Mouse (Mus musculus) liver, embryonic 15.5 days (tissue): ENCODE measurements around the gene Irgc1. TPM values are rescaled to one million over a fixed set of nuclear protein-coding genes. Genes with fewer than 3 reads are reported as not detected.

Source experiments
- ATAC-seq: fragments of 200-750 bp; cut with Nextera tagmentation; 2 replicates; pipeline ENCODE4 v1.8.0; 2017; ENCODE audit warnings: moderate number of reproducible peaks, mild to moderate bottlenecking, moderate library complexity; ENCODE audit not compliant: insufficient read depth
- H3K27ac ChIP-seq: fragments of 300-500 bp; sonication (generic); replicated peaks from 2 replicates; pipeline ENCODE4 v1.5.1; 2015; ENCODE audit warnings: mild to moderate bottlenecking, inconsistent platforms
- H3K27me3 ChIP-seq: fragments of 300-500 bp; sonication (generic); 2 replicates; pipeline ENCODE4 v1.6.1; 2015; ENCODE audit warnings: mild to moderate bottlenecking, inconsistent platforms
- H3K36me3 ChIP-seq: fragments of 300-500 bp; sonication (generic); replicated peaks from 2 replicates; pipeline ENCODE4 v1.6.1; 2015; ENCODE audit warnings: moderate library complexity, mild to moderate bottlenecking, inconsistent platforms
- H3K4me1 ChIP-seq: fragments of 300-500 bp; sonication (generic); replicated peaks from 2 replicates; pipeline ENCODE4 v1.6.1; 2015; ENCODE audit warnings: inconsistent platforms
- H3K4me2 ChIP-seq: fragments of 300-500 bp; sonication (generic); 2 replicates; pipeline ENCODE4 v1.6.1; 2015; ENCODE audit warnings: moderate library complexity, mild to moderate bottlenecking, inconsistent platforms
- H3K4me3 ChIP-seq: fragments of 300-500 bp; sonication (generic); replicated peaks from 2 replicates; pipeline ENCODE4 v1.5.1; 2015; ENCODE audit warnings: mild to moderate bottlenecking, inconsistent platforms
- H3K9ac ChIP-seq: fragments of 300-500 bp; sonication (generic); 2 replicates; pipeline ENCODE4 v1.6.1; 2015; ENCODE audit warnings: moderate library complexity, mild to moderate bottlenecking, inconsistent platforms
- H3K9me3 ChIP-seq: fragments of 300-500 bp; sonication (generic); replicated peaks from 2 replicates; pipeline ENCODE4 v1.6.1; 2016; ENCODE audit warnings: inconsistent platforms
- WGBS: fragments of 180-500 bp; shearing (Covaris S2); methylation state at CpG from one replicate; pipeline ENCODE4 v1.1.7; 2015; ENCODE audit warnings: mixed read lengths; ENCODE audit not compliant: insufficient replicate concordance; 5-methylcytosine and 5-hydroxymethylcytosine counted together
- polyA plus RNA-seq: library from polyadenylated mRNA; unstranded; fragments of >200 nt; fragmentation: Nextera tagmentation; extraction: Ambion mirVana; gene quantifications from 2 replicates; pipeline ENCODE4 v1.2.1, GENCODE M21; 2015

Irgc1 gene
- polyA plus RNA-seq, 1 experiment from 2014 or later, result 0.18 TPM

GRCm38 (mm10) chr7:24384827-24385226, 67.3 kb downstream of the Irgc1 start:
- Histone ChIP-seq H3K27ac (peak overlapping the region; percentile 98), H3K27me3 (no peaks in the 10 kb centered on the region), H3K36me3 (peaks cover 75% of the 10 kb centered on the region), H3K4me2 (peak overlapping the region; percentile 10; the same call in 1 of the 2 replicates), H3K4me3 (no peak overlapping the region), H3K9ac (no peak overlapping the region; the same call in 1 of the 2 replicates), H3K9me3 (no peaks in the 10 kb centered on the region), H3K4me1 (peaks cover 91% of the 10 kb centered on the region)
- 15% methylated on average over 11 of the region's 11 CpGs for WGBS
- ATAC-seq, result no peak

- peak; percentile 67 for ATAC-seq
- Histone ChIP-seq H3K27me3 (no peaks in the 10 kb centered on the region), H3K9me3 (no peaks in the 10 kb centered on the region), H3K27ac (peak overlapping the region; percentile 98), H3K4me1 (peaks cover 91% of the 10 kb centered on the region), H3K9ac (peak overlapping the region; percentile 39), H3K36me3 (peaks cover 83% of the 10 kb centered on the region), H3K4me2 (peak overlapping the region; percentile 28), H3K4me3 (no peak overlapping the region)
- WGBS, result 28% methylated on average over 6 of the region's 6 CpGs
Measured at GRCm38 (mm10) chr7:24384070-24384469, 68.0 kb downstream of the Irgc1 start.

GRCm38 (mm10) chr7:24382730-24383372, 69.2 kb downstream of the Irgc1 start:
- Histone ChIP-seq H3K4me1 (peaks cover 99% of the 10 kb centered on the region), H3K27me3 (no peaks in the 10 kb centered on the region), H3K4me2 (peak overlapping the region; percentile 28; the same call in 1 of the 2 replicates), H3K27ac (peak overlapping the region; percentile 98), H3K36me3 (peaks cover 95% of the 10 kb centered on the region), H3K9ac (peak overlapping the region; percentile 39; the same call in 1 of the 2 replicates), H3K4me3 (no peak overlapping the region), H3K9me3 (no peaks in the 10 kb centered on the region)
- 81% methylated on average over 16 of the region's 16 CpGs for WGBS
- ATAC-seq, result no peak

Other genes with a start within 250 kb of the Irgc1 start
- gene Zfp111, start 240.9 kb downstream of the Irgc1 start, polyA plus RNA-seq, result 1.1 TPM in 2 replicates
- gene Zfp109, start 214.7 kb downstream of the Irgc1 start, polyA plus RNA-seq, result 1.0 and 1.2 TPM in 2 replicates
- 0.38 and 0.51 TPM in 2 replicates for gene Zfp108, start 197.5 kb downstream of the Irgc1 start, polyA plus RNA-seq
- 0.88 and 0.93 TPM in 2 replicates for gene Zfp93, start 181.9 kb downstream of the Irgc1 start, polyA plus RNA-seq
- gene Zfp61, start 151.1 kb downstream of the Irgc1 start, polyA plus RNA-seq, result 2.1 and 2.6 TPM in 2 replicates
- gene Zfp94, start 135.6 kb downstream of the Irgc1 start, polyA plus RNA-seq, result 1.7 TPM in 2 replicates
- gene Tescl, start 118.4 kb downstream of the Irgc1 start, polyA plus RNA-seq, result not detected in 2 replicates
- gene Lypd5, start 103.1 kb downstream of the Irgc1 start, polyA plus RNA-seq, result not detected in 2 replicates
- 127 and 144 TPM in 2 replicates for gene Kcnn4, start 82.0 kb downstream of the Irgc1 start, polyA plus RNA-seq
- 14.8 and 15.9 TPM in 2 replicates for gene Smg9, start 52.7 kb downstream of the Irgc1 start, polyA plus RNA-seq
- gene Plaur, start 10.2 kb upstream of the Irgc1 start, polyA plus RNA-seq, result 5.8 and 6.5 TPM in 2 replicates
- gene Cadm4, start 29.7 kb upstream of the Irgc1 start, polyA plus RNA-seq, result 0.20 and 0.25 TPM in 2 replicates
- gene Zfp428, start 54.7 kb upstream of the Irgc1 start, polyA plus RNA-seq, result 4.2 and 4.5 TPM in 2 replicates
- not detected in 2 replicates for gene AC161166.1, start 60.2 kb upstream of the Irgc1 start, polyA plus RNA-seq
- 1.6 and 2.0 TPM in 2 replicates for gene Irgq, start 78.4 kb upstream of the Irgc1 start, polyA plus RNA-seq
- gene Pinlyp, start 93.8 kb upstream of the Irgc1 start, polyA plus RNA-seq, result not detected in 2 replicates
- gene Xrcc1, start 94.0 kb upstream of the Irgc1 start, polyA plus RNA-seq, result 41.1 and 48.9 TPM in 2 replicates
- gene Ethe1, start 135.2 kb upstream of the Irgc1 start, polyA plus RNA-seq, result 27.1 and 28.9 TPM in 2 replicates
- 0.22 and 0.24 TPM in 2 replicates for gene Zfp575, start 135.3 kb upstream of the Irgc1 start, polyA plus RNA-seq
- gene Phldb3, start 158.5 kb upstream of the Irgc1 start, polyA plus RNA-seq, result 0.10 and 0.12 TPM in 2 replicates
- gene Lypd3, start 184.3 kb upstream of the Irgc1 start, polyA plus RNA-seq, result not detected in 2 replicates
- 0.08 TPM in 1 of 2 replicates, not detected in the other for gene Tex101, start 224.4 kb upstream of the Irgc1 start, polyA plus RNA-seq